ENCODE assay signal across 15 mouse cellular contexts in genomic region chr2:69840261-69840660, GRCm38 (mm10). TPM values are rescaled to one million over a fixed set of nuclear protein-coding genes. Genes with fewer than 3 reads are reported as not detected.
DNase-seq lines count a peak whose midpoint lies in the region; ATAC-seq lines count a peak whose summit lies in the region.
"Had no signal": no experiment of that assay in that cellular context is flagged by ENCODE, and none has a peak within 500 bp of the region (broad histone marks: within the 10 kb centered on the region; RNA-seq: fewer than 3 reads in every experiment).

No protein-coding gene starts in this region.

- H3K27me3 ChIP-seq in limb, embryonic 11.5 days (ENCODE audit: control insufficient read depth, insufficient read depth, low read length): no peaks in the 10 kb centered on the region
- H3K27me3 ChIP-seq in limb, embryonic 10.5 days (ENCODE audit: low read depth, poor library complexity, severe bottlenecking): no peaks in the 10 kb centered on the region
- no peaks in the 10 kb centered on the region for H3K27me3 ChIP-seq in neural tube, embryonic 14.5 days (ENCODE audit: control insufficient read depth, insufficient read depth, low read length)
- H3K27me3 ChIP-seq: liver, embryonic 15.5 days; neural tube, embryonic 12.5 days had no signal

- no peak overlapping the region for H3K4me2 ChIP-seq in limb, embryonic 11.5 days (ENCODE audit: low read depth, severe bottlenecking)
- H3K4me2 ChIP-seq in neural tube, embryonic 14.5 days (ENCODE audit: low read depth, low read length): no peak overlapping the region
- H3K4me2 ChIP-seq: heart, embryonic 11.5 days; liver, embryonic 15.5 days; neural tube, embryonic 12.5 days had no signal

- no peak overlapping the region for H3K9ac ChIP-seq in limb, embryonic 11.5 days (ENCODE audit: low read length)
- H3K9ac ChIP-seq in neural tube, embryonic 14.5 days (replicated peaks; ENCODE audit: low read depth, low read length): no peak overlapping the region
- H3K9ac ChIP-seq: liver, embryonic 15.5 days; neural tube, embryonic 12.5 days had no signal

- WGBS in limb, embryonic 11.5 days: 31% methylated on average over 6 of the region's 6 CpGs
- WGBS in limb, embryonic 10.5 days: 41% methylated on average over 6 of the region's 6 CpGs
- 18% methylated on average over 6 of the region's 6 CpGs for WGBS in neural tube, embryonic 14.5 days

- ATAC-seq in limb, embryonic 11.5 days (ENCODE audit: insufficient number of reproducible peaks, low FRiP score, low TSS enrichment, low read depth): no peak
- peak; percentile 31; the same call in 1 of the 2 replicates for ATAC-seq in neural tube, embryonic 14.5 days (ENCODE audit: low read depth)
- ATAC-seq in erythroblast, adult 5-6 weeks (replicated peaks; ENCODE audit: low FRiP score, poor library complexity, severe bottlenecking): no peak

- no peaks in the 10 kb centered on the region; the same call in 1 of the 2 replicates for H3K36me3 ChIP-seq in limb, embryonic 11.5 days (ENCODE audit: control insufficient read depth, insufficient read depth, low read length)
- H3K36me3 ChIP-seq in limb, embryonic 10.5 days: peaks cover 19% of the 10 kb centered on the region
- H3K36me3 ChIP-seq in neural tube, embryonic 14.5 days (ENCODE audit: control insufficient read depth, insufficient read depth, low read length): peaks cover 4% of the 10 kb centered on the region; the same call in 1 of the 2 replicates

- no peaks in the 10 kb centered on the region for H3K4me1 ChIP-seq in limb, embryonic 11.5 days (ENCODE audit: control insufficient read depth, insufficient read depth, low read length)
- H3K4me1 ChIP-seq in limb, embryonic 10.5 days: peaks cover 4% of the 10 kb centered on the region; the same call in 1 of the 2 replicates
- no peaks in the 10 kb centered on the region for H3K4me1 ChIP-seq in neural tube, embryonic 14.5 days (ENCODE audit: control insufficient read depth, insufficient read depth, low read length)
- H3K4me1 ChIP-seq: hindbrain, embryonic 10.5 days; liver, embryonic 15.5 days; neural tube, embryonic 12.5 days had no signal

- H3K27ac ChIP-seq in limb, embryonic 11.5 days (replicated peaks; ENCODE audit: low read depth, low read length): no peak overlapping the region
- no peak overlapping the region for H3K27ac ChIP-seq in limb, embryonic 10.5 days
- no peak overlapping the region for H3K27ac ChIP-seq in neural tube, embryonic 14.5 days (ENCODE audit: low read depth, low read length)
- H3K27ac ChIP-seq: hindbrain, embryonic 10.5 days; liver, embryonic 15.5 days; neural tube, embryonic 12.5 days had no signal

- DNase-seq in cerebellum, postnatal 36 days: peak; percentile 30
- no peak for DNase-seq in cerebellum, adult 11-12 months
- DNase-seq in limb, embryonic 11.5 days (ENCODE audit: low spot score): peak; percentile 31
- no peak for DNase-seq in limb, embryonic 10.5 days (ENCODE audit: low spot score)
- peak; percentile 75 for DNase-seq in NIH3T3 (ENCODE audit: low read depth)
- DNase-seq in adrenal gland, postnatal 14 days: no peak
- DNase-seq: kidney, adult 18-20 months; thymus, adult 2 months had no signal

- no peaks in the 10 kb centered on the region for H3K9me3 ChIP-seq in limb, embryonic 11.5 days (ENCODE audit: control insufficient read depth, low read length)
- no peaks in the 10 kb centered on the region for H3K9me3 ChIP-seq in limb, embryonic 10.5 days (replicated peaks)
- H3K9me3 ChIP-seq in neural tube, embryonic 14.5 days (ENCODE audit: control insufficient read depth, low read length): no peaks in the 10 kb centered on the region
- H3K9me3 ChIP-seq: hindbrain, embryonic 10.5 days; liver, embryonic 15.5 days; neural tube, embryonic 12.5 days had no signal

- H3K4me3 ChIP-seq in limb, embryonic 11.5 days (ENCODE audit: low read depth, low read length): no peak overlapping the region
- H3K4me3 ChIP-seq in limb, embryonic 10.5 days: no peak overlapping the region
- no peak overlapping the region for H3K4me3 ChIP-seq in neural tube, embryonic 14.5 days (ENCODE audit: low read depth, low read length)
- H3K4me3 ChIP-seq: hindbrain, embryonic 10.5 days; liver, embryonic 15.5 days; neural tube, embryonic 12.5 days had no signal

RNA-seq across cellular contexts. Expression of gene Klhl23, which starts 18.5 kb away (rescaled TPM):
- 31.6 and 35.7 TPM in 2 replicates for polyA plus RNA-seq in limb, embryonic 11.5 days (2014; fragmentation: Nextera tagmentation; extraction: Ambion mirVana)
- polyA plus RNA-seq in limb, embryonic 10.5 days (2016; fragmentation: Nextera tagmentation; extraction: Ambion mirVana): 24.8 and 30.8 TPM in 2 replicates
- polyA plus RNA-seq in neural tube, embryonic 14.5 days (2014; fragmentation: Nextera tagmentation; extraction: Ambion mirVana): 106 and 120 TPM in 2 replicates
- 10.6 and 11.0 TPM in 2 replicates for total RNA-seq in adrenal gland, postnatal 14 days (2021)
- 2.1 and 2.7 TPM in 2 replicates for total RNA-seq in erythroblast, adult 5-6 weeks (2015; ENCODE audit: low replicate concordance)
- 3.6 and 10.4 TPM in 2 replicates for total RNA-seq in erythroblast, adult 5-6 weeks (2017; ENCODE audit: low replicate concordance)

RNA-seq across cellular contexts. Expression of gene Ssb, which starts 21.1 kb away (rescaled TPM):
- 423 and 426 TPM in 2 replicates for polyA plus RNA-seq in limb, embryonic 11.5 days (2014; fragmentation: Nextera tagmentation; extraction: Ambion mirVana)
- polyA plus RNA-seq in limb, embryonic 10.5 days (2016; fragmentation: Nextera tagmentation; extraction: Ambion mirVana): 322 and 347 TPM in 2 replicates
- polyA plus RNA-seq in neural tube, embryonic 14.5 days (2014; fragmentation: Nextera tagmentation; extraction: Ambion mirVana): 248 and 276 TPM in 2 replicates
- 185 TPM in 2 replicates for total RNA-seq in adrenal gland, postnatal 14 days (2021)
- total RNA-seq in erythroblast, adult 5-6 weeks (2015; ENCODE audit: low replicate concordance): 90.3 and 130 TPM in 2 replicates
- total RNA-seq in erythroblast, adult 5-6 weeks (2017; ENCODE audit: low replicate concordance): 98.7 and 161 TPM in 2 replicates

RNA-seq across cellular contexts. Expression of gene Mettl5, which starts 45.2 kb away (rescaled TPM):
- polyA plus RNA-seq in limb, embryonic 11.5 days (2014; fragmentation: Nextera tagmentation; extraction: Ambion mirVana): 35.7 and 36.2 TPM in 2 replicates
- polyA plus RNA-seq in limb, embryonic 10.5 days (2016; fragmentation: Nextera tagmentation; extraction: Ambion mirVana): 44.5 and 47.3 TPM in 2 replicates
- 32.3 and 35.9 TPM in 2 replicates for polyA plus RNA-seq in neural tube, embryonic 14.5 days (2014; fragmentation: Nextera tagmentation; extraction: Ambion mirVana)
- total RNA-seq in adrenal gland, postnatal 14 days (2021): 22.3 and 26.6 TPM in 2 replicates
- 22.8 and 34.0 TPM in 2 replicates for total RNA-seq in erythroblast, adult 5-6 weeks (2015; ENCODE audit: low replicate concordance)
- total RNA-seq in erythroblast, adult 5-6 weeks (2017; ENCODE audit: low replicate concordance): 33.3 and 50.2 TPM in 2 replicates

RNA-seq across cellular contexts. Expression of gene Phospho2, which starts 50.8 kb away (rescaled TPM):
- polyA plus RNA-seq in limb, embryonic 11.5 days (2014; fragmentation: Nextera tagmentation; extraction: Ambion mirVana): 29.2 and 31.5 TPM in 2 replicates
- polyA plus RNA-seq in limb, embryonic 10.5 days (2016; fragmentation: Nextera tagmentation; extraction: Ambion mirVana): 22.0 and 27.1 TPM in 2 replicates
- polyA plus RNA-seq in neural tube, embryonic 14.5 days (2014; fragmentation: Nextera tagmentation; extraction: Ambion mirVana): 38.2 and 41.9 TPM in 2 replicates
- total RNA-seq in adrenal gland, postnatal 14 days (2021): 20.8 and 22.4 TPM in 2 replicates
- 8.4 and 15.4 TPM in 2 replicates for total RNA-seq in erythroblast, adult 5-6 weeks (2015; ENCODE audit: low replicate concordance)
- 10.2 and 12.0 TPM in 2 replicates for total RNA-seq in erythroblast, adult 5-6 weeks (2017; ENCODE audit: low replicate concordance)

RNA-seq across cellular contexts. Expression of gene Ccdc173, which starts 50.9 kb away (rescaled TPM):
- polyA plus RNA-seq in limb, embryonic 11.5 days (2014; fragmentation: Nextera tagmentation; extraction: Ambion mirVana): 2.2 and 3.0 TPM in 2 replicates
- polyA plus RNA-seq in limb, embryonic 10.5 days (2016; fragmentation: Nextera tagmentation; extraction: Ambion mirVana): 1.3 and 2.1 TPM in 2 replicates
- 2.3 and 3.3 TPM in 2 replicates for polyA plus RNA-seq in neural tube, embryonic 14.5 days (2014; fragmentation: Nextera tagmentation; extraction: Ambion mirVana)
- total RNA-seq in adrenal gland, postnatal 14 days (2021): 1.2 and 1.7 TPM in 2 replicates
- 1.5 TPM in 1 of 2 replicates, not detected in the other for total RNA-seq in erythroblast, adult 5-6 weeks (2015; ENCODE audit: low replicate concordance)
- total RNA-seq in erythroblast, adult 5-6 weeks (2017; ENCODE audit: low replicate concordance): 1.1 and 2.0 TPM in 2 replicates
- polyA plus RNA-seq: large intestine, adult 2 months had no signal

Comparison
In these comparisons a context has a peak if more than half of its experiments do, and no peak if none do; other contexts are left out.
1. DNase-seq: peak in cerebellum, postnatal 36 days (2 of 2), limb, embryonic 11.5 days (single experiment) and NIH3T3 (single experiment); none in cerebellum, adult 11-12 months (single experiment), limb, embryonic 10.5 days (single experiment) and adrenal gland, postnatal 14 days (single experiment).